Mouse (Mus musculus) monocyte, adult 5-6 weeks (primary cell): ENCODE data around the gene Rasal2. TPM values are rescaled to one million over a fixed set of nuclear protein-coding genes. Genes with fewer than 3 reads are reported as not detected.

Source experiments
- ATAC-seq: fragments of 153-309, 156-312 bp; replicated peaks from 2 replicates; pipeline ENCODE4 v1.8.0; 2017; ENCODE audit warnings: mild to moderate bottlenecking; ENCODE audit not compliant: low TSS enrichment, insufficient number of reproducible peaks, severe bottlenecking, poor library complexity, low FRiP score
- total RNA-seq: library from RNA; stranded (forward); fragments of 200-1000, 200-491, 200-594 nt; gene quantifications from 3 replicates; pipeline ENCODE4 v1.2.3, GENCODE M21; 2017

Gene Rasal2
- total RNA-seq, 1 experiment from 2014 or later, result 1.0 TPM

GRCm38 (mm10) chr1:157208754-157209153, 203.6 kb downstream of the Rasal2 start:
- no peak for ATAC-seq

- no peak for ATAC-seq
Observed at GRCm38 (mm10) chr1:157205685-157206084, 206.7 kb downstream of the Rasal2 start.

GRCm38 (mm10) chr1:157183043-157183442, 229.4 kb downstream of the Rasal2 start:
- ATAC-seq, result no peak

GRCm38 (mm10) chr1:157182431-157182830, 230.0 kb downstream of the Rasal2 start:
- ATAC-seq, result no peak

GRCm38 (mm10) chr1:157181081-157181480, 231.3 kb downstream of the Rasal2 start:
- no peak for ATAC-seq

GRCm38 (mm10) chr1:157178988-157179764, 233.2 kb downstream of the Rasal2 start:
- ATAC-seq, result no peak

GRCm38 (mm10) chr1:157169292-157169691, 243.1 kb downstream of the Rasal2 start:
- ATAC-seq, result no peak

GRCm38 (mm10) chr1:157168891-157169290, 243.5 kb downstream of the Rasal2 start:
- ATAC-seq, result no peak

GRCm38 (mm10) chr1:157153781-157154180, 258.6 kb downstream of the Rasal2 start:
- no peak for ATAC-seq

GRCm38 (mm10) chr1:157150107-157150506, 262.3 kb downstream of the Rasal2 start:
- no peak for ATAC-seq

GRCm38 (mm10) chr1:157144621-157145020, 267.8 kb downstream of the Rasal2 start:
- ATAC-seq, result no peak

GRCm38 (mm10) chr1:157143326-157143932, 269.0 kb downstream of the Rasal2 start:
- ATAC-seq, result no peak

GRCm38 (mm10) chr1:157141014-157141413, 271.4 kb downstream of the Rasal2 start:
- no peak for ATAC-seq

- ATAC-seq, result no peak
Observed at GRCm38 (mm10) chr1:157137854-157138241, 274.5 kb downstream of the Rasal2 start.

GRCm38 (mm10) chr1:157137132-157137853, 275.1 kb downstream of the Rasal2 start:
- ATAC-seq, result no peak

GRCm38 (mm10) chr1:157128219-157128618, 284.2 kb downstream of the Rasal2 start:
- ATAC-seq, result no peak

- ATAC-seq, result no peak
Observed at GRCm38 (mm10) chr1:157123836-157124235, 288.6 kb downstream of the Rasal2 start.

- no peak for ATAC-seq
Observed at GRCm38 (mm10) chr1:157119168-157119567, 293.2 kb downstream of the Rasal2 start.

GRCm38 (mm10) chr1:157117440-157117839, 295.0 kb downstream of the Rasal2 start:
- ATAC-seq, result no peak

GRCm38 (mm10) chr1:157114492-157114891, 297.9 kb downstream of the Rasal2 start:
- ATAC-seq, result no peak
